Comparison of ENCODE assay signal across 26 mouse cellular contexts in the genomic region with DNA sequence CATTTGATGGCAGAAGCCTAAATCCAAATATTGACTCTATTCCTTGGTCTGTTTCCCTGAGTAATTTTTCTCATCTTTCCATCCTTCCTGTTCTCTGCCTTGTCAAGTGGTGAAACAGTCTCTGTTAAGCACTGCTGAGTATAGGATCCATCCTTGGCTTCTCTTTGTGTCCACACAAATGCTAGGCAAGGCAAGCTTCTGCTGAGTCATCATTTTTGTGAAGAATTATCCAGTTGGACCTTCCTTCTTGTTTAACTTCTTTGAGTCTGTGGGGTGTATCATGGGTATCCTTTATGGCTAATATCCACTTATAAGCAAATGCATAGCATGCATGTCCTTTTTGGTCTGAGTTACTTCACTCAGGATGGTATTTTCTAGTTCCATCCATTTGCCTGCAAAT.
"Had no signal": no experiment of that assay in that cellular context is flagged by ENCODE, and none has a peak within 500 bp of the region (broad histone marks: within the 10 kb centered on the region; RNA-seq: fewer than 3 reads in every experiment).

No protein-coding gene starts in this region.

- DNase-seq: cerebellum, postnatal 10 days; cerebellum, postnatal 14 days; cerebellum, postnatal 25 days; cerebellum, postnatal 36 days; embryo, embryonic 11 days; forebrain, postnatal 0 days; gastrocnemius, adult 2 months; gastrocnemius, postnatal 10 days; gastrocnemius, postnatal 14 days; gastrocnemius, postnatal 25 days; gastrocnemius, postnatal 36 days; heart, adult 11 months; heart, adult 18-20 months; heart, adult 2 months had no signal

- H3K9me3 ChIP-seq: embryonic facial prominence, embryonic 10.5 days; embryonic facial prominence, embryonic 12.5 days; embryonic facial prominence, embryonic 13.5 days; embryonic facial prominence, embryonic 15.5 days; forebrain, embryonic 10.5 days; forebrain, embryonic 12.5 days; forebrain, embryonic 13.5 days; forebrain, embryonic 15.5 days; heart, embryonic 10.5 days had no signal

- H3K27ac ChIP-seq: embryonic facial prominence, embryonic 10.5 days; embryonic facial prominence, embryonic 12.5 days; embryonic facial prominence, embryonic 13.5 days; embryonic facial prominence, embryonic 15.5 days; forebrain, embryonic 10.5 days; forebrain, embryonic 12.5 days; forebrain, embryonic 13.5 days; forebrain, embryonic 15.5 days; gastrocnemius, adult 2 months; heart, adult 2 months; heart, embryonic 10.5 days had no signal

- H3K36me3 ChIP-seq: embryonic facial prominence, embryonic 10.5 days; embryonic facial prominence, embryonic 12.5 days; embryonic facial prominence, embryonic 13.5 days; embryonic facial prominence, embryonic 15.5 days; forebrain, embryonic 10.5 days; forebrain, embryonic 12.5 days; forebrain, embryonic 15.5 days; heart, embryonic 10.5 days had no signal

- H3K4me2 ChIP-seq: embryonic facial prominence, embryonic 12.5 days; embryonic facial prominence, embryonic 13.5 days; embryonic facial prominence, embryonic 15.5 days; forebrain, embryonic 12.5 days; forebrain, embryonic 13.5 days; forebrain, embryonic 15.5 days had no signal

- ATAC-seq: forebrain, embryonic 13.5 days; forebrain, embryonic 14.5 days; forebrain, embryonic 15.5 days; forebrain, embryonic 16.5 days; forebrain, postnatal 0 days had no signal

- H3K4me3 ChIP-seq: embryonic facial prominence, embryonic 10.5 days; embryonic facial prominence, embryonic 12.5 days; embryonic facial prominence, embryonic 13.5 days; embryonic facial prominence, embryonic 15.5 days; erythroblast, embryonic 14.5 days; forebrain, embryonic 10.5 days; forebrain, embryonic 12.5 days; forebrain, embryonic 13.5 days; forebrain, embryonic 15.5 days; gastrocnemius, adult 2 months; heart, adult 2 months; heart, embryonic 10.5 days had no signal

- H3K9ac ChIP-seq: embryonic facial prominence, embryonic 12.5 days; embryonic facial prominence, embryonic 13.5 days; embryonic facial prominence, embryonic 15.5 days; forebrain, embryonic 12.5 days; forebrain, embryonic 13.5 days; forebrain, embryonic 15.5 days; forebrain, postnatal 0 days had no signal

- H3K4me1 ChIP-seq: embryonic facial prominence, embryonic 10.5 days; embryonic facial prominence, embryonic 12.5 days; embryonic facial prominence, embryonic 13.5 days; embryonic facial prominence, embryonic 15.5 days; forebrain, embryonic 10.5 days; forebrain, embryonic 12.5 days; forebrain, embryonic 13.5 days; forebrain, embryonic 15.5 days; heart, embryonic 10.5 days had no signal

- H3K27me3 ChIP-seq: embryonic facial prominence, embryonic 12.5 days; embryonic facial prominence, embryonic 13.5 days; embryonic facial prominence, embryonic 15.5 days; forebrain, embryonic 12.5 days; forebrain, embryonic 13.5 days; forebrain, embryonic 15.5 days had no signal
